Mouse (Mus musculus): ENCODE measurements around the gene Vps25. TPM values are rescaled to one million over a fixed set of nuclear protein-coding genes. Genes with fewer than 3 reads are reported as not detected.

The Vps25 gene
- total and polyA plus RNA-seq, 3 experiments, result 105 to 211 (median 132) TPM

GRCm38 (mm10) chr11:101245855-101246701, 7.4 kb upstream of the Vps25 start, which contains the start of gene Ramp2:
Gene Ramp2 (plus strand): TSS chr11:101246028.
- no peak within 1 kb of the TSS for H3K27ac ChIP-seq (ENCODE audit: insufficient read depth, low read depth)
- H3K27me3 ChIP-seq (replicated peaks), result peaks cover 70% of the 10 kb centered on the region
- in situ Hi-C loops (cut with MboI; ENCODE audit: low pct_ligation_motif_present, low pct_unique_long_range_greater_than_20kb, low sequenced_read_pairs) (no loop called here), dilution Hi-C loops (cut with MboI; ENCODE audit: extremely low pct_ligation_motif_present, extremely low pct_unique_long_range_greater_than_20kb, low sequenced_read_pairs) (no loop called here)
- H3K9me3 ChIP-seq (replicated peaks; ENCODE audit: low read length), result no peaks in the 10 kb centered on the region
- peak within 1 kb of the TSS in 1 of 3 experiments; percentile 50 for H3K4me3 ChIP-seq (replicated peaks in 1 of 3; ENCODE audit: low read depth in 2 of 3, low read length in 2 of 3, poor library complexity in 1 of 3)
- DNase-seq (ENCODE audit: extremely low read depth), result no peak
- peaks cover 6 to 7% of the 10 kb centered on the region in 2 experiments for H3K4me1 ChIP-seq (ENCODE audit: control insufficient read depth in 1 of 2, insufficient read depth in 2 of 2)
- H3K79me2 ChIP-seq (replicated peaks; ENCODE audit: control insufficient read depth, extremely low read depth, insufficient read depth, poor library complexity, severe bottlenecking), result no peaks in the 10 kb centered on the region
- peak within 1 kb of the TSS; percentile 70 for H3K4me2 ChIP-seq (ENCODE audit: insufficient read depth, low read depth, poor library complexity, severe bottlenecking)
- no peak within 1 kb of the TSS for H3K9ac ChIP-seq (ENCODE audit: insufficient read depth, low read depth)
- TF ChIP-seq NRF1 (IDR thresholded peaks at IDR 0.05; ENCODE audit: low read depth, low read length) (no peak), TBP (conservative IDR thresholded peaks at IDR 0.05; ENCODE audit: low read depth, low read length) (no peak), USF1 (IDR thresholded peaks at IDR 0.05; ENCODE audit: low read depth, low read length) (no peak), POLR2A (IDR thresholded peaks at IDR 0.05; ENCODE audit: low read depth, low read length) (no peak), JUN (IDR thresholded peaks at IDR 0.05; ENCODE audit: insufficient read depth, low read depth, low read length) (no peak), CHD2 (IDR thresholded peaks at IDR 0.05; ENCODE audit: low read length) (no peak), EP300 (IDR thresholded peaks at IDR 0.05; ENCODE audit: low read length) (no peak), ZC3H11A (IDR thresholded peaks at IDR 0.05; ENCODE audit: low read depth, low read length) (no peak), MAX (IDR thresholded peaks at IDR 0.05; ENCODE audit: low read length) (no peak), ETS1 (conservative IDR thresholded peaks at IDR 0.05; ENCODE audit: low read depth, low read length) (no peak)
- no peaks in the 10 kb centered on the region for H3K36me3 ChIP-seq (replicated peaks in 1 of 2; ENCODE audit: control insufficient read depth in 1 of 2, insufficient read depth in 1 of 2, low read length in 1 of 2)

- no peak overlapping the region for H3K9ac ChIP-seq (ENCODE audit: insufficient read depth, low read depth)
- peaks cover 6 to 7% of the 10 kb centered on the region in 2 experiments for H3K4me1 ChIP-seq (ENCODE audit: control insufficient read depth in 1 of 2, insufficient read depth in 2 of 2)
- H3K79me2 ChIP-seq (replicated peaks; ENCODE audit: control insufficient read depth, extremely low read depth, insufficient read depth, poor library complexity, severe bottlenecking), result no peaks in the 10 kb centered on the region
- TF ChIP-seq ZNF384 (IDR thresholded peaks at IDR 0.05; ENCODE audit: low read depth, low read length) (no peak), POLR2A (IDR thresholded peaks at IDR 0.05; ENCODE audit: low read depth, low read length) (no peak), ZC3H11A (IDR thresholded peaks at IDR 0.05; ENCODE audit: low read depth, low read length) (no peak)
- no peaks in the 10 kb centered on the region for H3K9me3 ChIP-seq (replicated peaks; ENCODE audit: low read length)
- H3K27ac ChIP-seq (ENCODE audit: insufficient read depth, low read depth), result no peak overlapping the region
- H3K4me3 ChIP-seq (replicated peaks in 1 of 3; ENCODE audit: low read depth in 2 of 3, low read length in 2 of 3, poor library complexity in 1 of 3), result peak overlapping the region in 1 of 3 experiments; percentile 50
- DNase-seq (ENCODE audit: extremely low read depth), result no peak
- H3K36me3 ChIP-seq (replicated peaks in 1 of 2; ENCODE audit: control insufficient read depth in 1 of 2, insufficient read depth in 1 of 2, low read length in 1 of 2), result no peaks in the 10 kb centered on the region
- in situ Hi-C loops (cut with MboI; ENCODE audit: low pct_ligation_motif_present, low pct_unique_long_range_greater_than_20kb, low sequenced_read_pairs), result no loop called here
- dilution Hi-C loops (cut with MboI; ENCODE audit: extremely low pct_ligation_motif_present, extremely low pct_unique_long_range_greater_than_20kb, low sequenced_read_pairs), result no loop called here
- H3K27me3 ChIP-seq (replicated peaks), result peaks cover 70% of the 10 kb centered on the region
- H3K4me2 ChIP-seq (ENCODE audit: insufficient read depth, low read depth, poor library complexity, severe bottlenecking), result peak overlapping the region; percentile 70
These were observed 6.8 kb upstream of the Vps25 start for GRCm38 (mm10) chr11:101246702-101247012.

DNA sequence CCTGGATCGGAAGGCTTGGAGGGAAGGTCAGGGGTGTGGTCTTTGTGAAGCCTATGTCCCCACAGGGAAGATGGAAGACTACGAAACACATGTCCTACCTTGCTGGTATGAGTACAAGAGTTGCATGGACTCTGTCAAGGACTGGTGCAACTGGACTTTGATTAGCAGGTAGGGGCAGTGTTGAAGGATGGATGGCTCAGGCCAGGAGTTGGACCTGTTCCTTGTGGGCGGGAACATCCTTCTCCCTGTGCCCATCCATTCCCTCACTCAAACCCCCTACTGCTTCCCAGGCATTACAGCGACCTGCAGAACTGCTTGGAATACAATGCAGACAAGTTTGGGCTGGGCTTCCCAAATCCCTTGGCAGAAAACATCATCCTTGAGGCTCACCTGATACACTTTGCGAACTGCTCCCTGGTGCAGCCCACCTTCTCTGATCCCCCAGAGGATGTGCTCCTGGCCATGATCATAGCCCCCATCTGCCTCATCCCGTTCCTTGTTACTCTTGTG, 5.9 kb upstream of the Vps25 start:
- dilution Hi-C loops (cut with MboI; ENCODE audit: extremely low pct_ligation_motif_present, extremely low pct_unique_long_range_greater_than_20kb, low sequenced_read_pairs) (no loop called here), in situ Hi-C loops (cut with MboI; ENCODE audit: low pct_ligation_motif_present, low pct_unique_long_range_greater_than_20kb, low sequenced_read_pairs) (no loop called here)
- peaks cover 7 to 9% of the 10 kb centered on the region in 2 experiments for H3K4me1 ChIP-seq (ENCODE audit: control insufficient read depth in 1 of 2, insufficient read depth in 2 of 2)
- H3K27ac ChIP-seq (ENCODE audit: insufficient read depth, low read depth), result no peak overlapping the region
- H3K4me2 ChIP-seq (ENCODE audit: insufficient read depth, low read depth, poor library complexity, severe bottlenecking), result no peak overlapping the region
- peaks cover 65% of the 10 kb centered on the region for H3K27me3 ChIP-seq (replicated peaks)
- TF ChIP-seq JUND (conservative IDR thresholded peaks at IDR 0.05; ENCODE audit: low read depth, low read length) (no peak), ZC3H11A (IDR thresholded peaks at IDR 0.05; ENCODE audit: low read depth, low read length) (no peak), MAX (IDR thresholded peaks at IDR 0.05; ENCODE audit: low read length) (no peak), RAD21 (IDR thresholded peaks at IDR 0.05; ENCODE audit: low read depth, low read length) (no peak), CTCF (conservative IDR thresholded peaks at IDR 0.05 in 1 of 2, IDR thresholded peaks at IDR 0.05 in 1 of 2; ENCODE audit: low read depth in 2 of 2, low read length in 2 of 2) (no peak), ZMIZ1 (IDR thresholded peaks at IDR 0.05; ENCODE audit: low read depth, low read length) (no peak), TBP (conservative IDR thresholded peaks at IDR 0.05; ENCODE audit: low read depth, low read length) (no peak), MAZ (IDR thresholded peaks at IDR 0.05; ENCODE audit: low read depth, low read length) (no peak), SIN3A (IDR thresholded peaks at IDR 0.05; ENCODE audit: low read length) (no peak), NELFE (IDR thresholded peaks at IDR 0.05; ENCODE audit: low read depth, low read length) (no peak), RCOR1 (conservative IDR thresholded peaks at IDR 0.05; ENCODE audit: low read depth, low read length) (no peak), ZKSCAN1 (IDR thresholded peaks at IDR 0.05; ENCODE audit: borderline replicate concordance, low read depth, low read length) (no peak)
- H3K79me2 ChIP-seq (replicated peaks; ENCODE audit: control insufficient read depth, extremely low read depth, insufficient read depth, poor library complexity, severe bottlenecking), result no peaks in the 10 kb centered on the region
- H3K9me3 ChIP-seq (replicated peaks; ENCODE audit: low read length), result no peaks in the 10 kb centered on the region
- H3K9ac ChIP-seq (ENCODE audit: insufficient read depth, low read depth), result no peak overlapping the region
- no peak for DNase-seq (ENCODE audit: extremely low read depth)
- H3K4me3 ChIP-seq (replicated peaks in 1 of 3; ENCODE audit: low read depth in 2 of 3, low read length in 2 of 3, poor library complexity in 1 of 3), result no peak overlapping the region
- H3K36me3 ChIP-seq (replicated peaks in 1 of 2; ENCODE audit: control insufficient read depth in 1 of 2, insufficient read depth in 1 of 2, low read length in 1 of 2), result no peaks in the 10 kb centered on the region

All from CH12.LX (cell line).